Mouse (Mus musculus): ENCODE data around the gene Ate1. TPM values are rescaled to one million over a fixed set of nuclear protein-coding genes. Genes with fewer than 3 reads are reported as not detected.
"Not testable (repeated sequence)": the region's sequence is repeated elsewhere in the genome, so short reads cannot be mapped to it uniquely, and the experiment has no call there.

Gene Ate1
- total and polyA plus RNA-seq, 2 experiments from 2014 or later: 50.8 to 97.7 TPM

GRCm38 (mm10) chr7:130503006-130503405 lies 17.2 kb downstream of the Ate1 start:
- Histone ChIP-seq H3K27ac (ENCODE audit: low read depth, low read length) (no peak overlapping the region), H3K36me3 (ENCODE audit: insufficient read depth) (peaks cover 47% of the 10 kb centered on the region), H3K9me3 (ENCODE audit: low read length) (no peaks in the 10 kb centered on the region), H3K4me3 (ENCODE audit: low read depth, low read length) (no peak overlapping the region), H3K27me3 (ENCODE audit: insufficient read depth, low read length) (no peaks in the 10 kb centered on the region), H3K9ac (no peak overlapping the region), H3K4me1 (ENCODE audit: insufficient read depth) (no peaks in the 10 kb centered on the region), H3K4me2 (ENCODE audit: low read depth) (no peak overlapping the region)
- no peak for DNase-seq
- no peak for TF ChIP-seq CTCF (IDR thresholded peaks at IDR 0.05; ENCODE audit: low read depth)
- 91% methylated on average over 5 of the region's 5 CpGs for WGBS
- ATAC-seq: no peak

DNA sequence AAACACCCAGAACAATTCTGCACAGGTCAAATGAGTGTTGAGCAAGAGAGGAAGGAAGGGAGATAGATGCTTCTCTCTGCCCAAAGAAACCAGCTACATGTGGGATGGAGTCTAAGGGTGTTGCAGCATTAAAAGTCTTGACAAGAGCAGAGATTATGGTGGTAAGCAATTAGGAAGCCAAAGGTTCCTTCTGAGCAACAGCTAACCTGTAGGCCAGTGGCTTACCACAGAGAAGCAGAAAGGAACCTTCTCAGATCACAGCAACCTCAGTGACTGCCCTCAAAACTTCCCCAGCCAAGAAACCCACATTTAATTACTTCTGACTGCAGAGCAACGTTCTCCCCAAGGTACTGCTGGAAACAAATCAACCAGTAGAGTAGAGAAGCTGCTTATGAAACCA lies 18.7 kb downstream of the Ate1 start:
- DNase-seq (no peak), ATAC-seq (no peak)
- H3K27me3 ChIP-seq (ENCODE audit: insufficient read depth, low read length): no peaks in the 10 kb centered on the region
- no peaks in the 10 kb centered on the region for H3K9me3 ChIP-seq (ENCODE audit: low read length)
- no peaks in the 10 kb centered on the region for H3K4me1 ChIP-seq (ENCODE audit: insufficient read depth)
- H3K36me3 ChIP-seq (ENCODE audit: insufficient read depth): peaks cover 35% of the 10 kb centered on the region
- WGBS: 70% methylated on average over 1 of the region's 1 CpGs
- H3K4me3 ChIP-seq (ENCODE audit: low read depth, low read length): no peak overlapping the region
- TF ChIP-seq CTCF (IDR thresholded peaks at IDR 0.05; ENCODE audit: low read depth): no peak
- no peak overlapping the region for H3K9ac ChIP-seq
- no peak overlapping the region for H3K4me2 ChIP-seq (ENCODE audit: low read depth)
- H3K27ac ChIP-seq (ENCODE audit: low read depth, low read length): no peak overlapping the region

DNA sequence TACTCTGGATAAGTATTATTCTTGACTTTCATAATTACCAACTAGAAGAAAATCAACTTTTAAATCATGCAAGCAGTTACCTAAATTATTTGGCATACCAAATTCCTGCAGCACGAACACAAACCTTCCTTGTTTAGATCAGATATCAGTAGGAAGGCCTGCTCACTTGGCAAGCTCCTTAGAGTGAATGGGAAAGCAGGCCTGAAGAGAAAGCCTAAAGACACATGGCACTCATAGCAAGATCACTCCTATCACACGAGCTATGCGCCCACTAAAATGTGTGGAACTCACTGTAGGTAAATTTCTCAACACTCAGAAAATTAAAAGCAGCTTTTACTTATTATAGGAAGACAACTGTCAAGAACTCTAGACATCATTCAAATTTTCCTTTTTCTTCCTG lies 26.8 kb downstream of the Ate1 start:
- peaks cover 6% of the 10 kb centered on the region; the same call in 1 of the 2 replicates for H3K4me1 ChIP-seq (ENCODE audit: insufficient read depth)
- ATAC-seq (no peak), DNase-seq (no peak)
- H3K9ac ChIP-seq: no peak overlapping the region
- no peaks in the 10 kb centered on the region for H3K36me3 ChIP-seq (ENCODE audit: insufficient read depth)
- H3K4me3 ChIP-seq (ENCODE audit: low read depth, low read length): no peak overlapping the region
- H3K9me3 ChIP-seq (ENCODE audit: low read length): no peaks in the 10 kb centered on the region
- 47% methylated on average over 3 of the region's 3 CpGs for WGBS
- no peak overlapping the region for H3K4me2 ChIP-seq (ENCODE audit: low read depth)
- no peak for TF ChIP-seq CTCF (IDR thresholded peaks at IDR 0.05; ENCODE audit: low read depth)
- no peak overlapping the region for H3K27ac ChIP-seq (ENCODE audit: low read depth, low read length)
- no peaks in the 10 kb centered on the region for H3K27me3 ChIP-seq (ENCODE audit: insufficient read depth, low read length)

DNA sequence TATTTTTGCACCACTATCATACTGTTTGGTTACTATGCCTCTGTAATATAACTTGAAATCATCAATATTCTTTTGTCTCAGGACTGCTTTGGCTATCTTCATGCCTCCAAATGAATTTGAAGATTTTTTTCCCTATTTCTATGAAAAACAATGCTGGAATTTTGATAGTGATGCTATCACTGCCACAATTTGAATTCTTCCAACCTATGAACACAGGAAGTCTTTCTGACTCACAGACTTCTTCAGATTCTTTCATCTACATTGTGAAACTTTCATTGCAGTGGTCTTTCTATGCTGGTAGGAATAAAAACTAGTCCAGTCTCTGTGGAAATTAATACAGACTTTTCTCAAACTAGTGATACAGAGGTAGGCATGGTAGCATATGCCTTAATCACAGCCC lies 28.1 kb downstream of the Ate1 start:
- Histone ChIP-seq H3K9ac (no peak overlapping the region), H3K9me3 (ENCODE audit: low read length) (no peaks in the 10 kb centered on the region), H3K4me1 (ENCODE audit: insufficient read depth) (peaks cover 6% of the 10 kb centered on the region; the same call in 1 of the 2 replicates), H3K4me2 (ENCODE audit: low read depth) (no peak overlapping the region), H3K27ac (ENCODE audit: low read depth, low read length) (no peak overlapping the region), H3K27me3 (ENCODE audit: insufficient read depth, low read length) (no peaks in the 10 kb centered on the region), H3K4me3 (ENCODE audit: low read depth, low read length) (no peak overlapping the region), H3K36me3 (ENCODE audit: insufficient read depth) (peaks cover 3% of the 10 kb centered on the region; the same call in 1 of the 2 replicates)
- no peak for TF ChIP-seq CTCF (IDR thresholded peaks at IDR 0.05; ENCODE audit: low read depth)
- DNase-seq (no peak), ATAC-seq (no peak)

GRCm38 (mm10) chr7:130479003-130479402 lies 41.2 kb downstream of the Ate1 start:
- not testable (repeated sequence) for H3K27me3 ChIP-seq (ENCODE audit: insufficient read depth, low read length); DNase-seq; H3K27ac ChIP-seq (ENCODE audit: low read depth, low read length); ATAC-seq; H3K4me1 ChIP-seq (ENCODE audit: insufficient read depth); H3K4me2 ChIP-seq (ENCODE audit: low read depth); H3K9me3 ChIP-seq (ENCODE audit: low read length); H3K4me3 ChIP-seq (ENCODE audit: low read depth, low read length); H3K9ac ChIP-seq
- TF ChIP-seq CTCF (IDR thresholded peaks at IDR 0.05; ENCODE audit: low read depth): peak; percentile 24; the same call in 1 of the 2 replicates
- 94% methylated on average over 3 of the region's 3 CpGs for WGBS
- peaks cover 12% of the 10 kb centered on the region for H3K36me3 ChIP-seq (ENCODE audit: insufficient read depth)

GRCm38 (mm10) chr7:130475970-130476369 lies 44.2 kb downstream of the Ate1 start:
- H3K27me3 ChIP-seq (ENCODE audit: insufficient read depth, low read length): no peaks in the 10 kb centered on the region
- H3K36me3 ChIP-seq (ENCODE audit: insufficient read depth): peaks cover 10% of the 10 kb centered on the region
- H3K27ac ChIP-seq (ENCODE audit: low read depth, low read length): no peak overlapping the region
- H3K4me3 ChIP-seq (ENCODE audit: low read depth, low read length): no peak overlapping the region
- no peak overlapping the region for H3K9ac ChIP-seq
- 31% methylated on average over 2 of the region's 2 CpGs for WGBS
- H3K9me3 ChIP-seq (ENCODE audit: low read length): no peaks in the 10 kb centered on the region
- 0 out of 2 replicates have a peak, but pooled peaks cover 3% of the 10 kb centered on the region for H3K4me1 ChIP-seq (ENCODE audit: insufficient read depth)
- TF ChIP-seq CTCF (IDR thresholded peaks at IDR 0.05; ENCODE audit: low read depth): peak; percentile 99
- H3K4me2 ChIP-seq (ENCODE audit: low read depth): no peak overlapping the region
- peak; percentile 92 for ATAC-seq
- DNase-seq: peak; percentile 84

GRCm38 (mm10) chr7:130473881-130474280 lies 46.3 kb downstream of the Ate1 start:
- H3K27ac ChIP-seq (ENCODE audit: low read depth, low read length): no peak overlapping the region
- WGBS: 61% methylated on average over 3 of the region's 3 CpGs

More at GRCm38 (mm10) chr7:130473881-130474280, 46.3 kb downstream of the Ate1 start:
- Histone ChIP-seq H3K9me3 (ENCODE audit: low read length) (no peaks in the 10 kb centered on the region), H3K36me3 (ENCODE audit: insufficient read depth) (peaks cover 4% of the 10 kb centered on the region; the same call in 1 of the 2 replicates), H3K27me3 (ENCODE audit: insufficient read depth, low read length) (no peaks in the 10 kb centered on the region), H3K4me1 (ENCODE audit: insufficient read depth) (0 out of 2 replicates have a peak, but pooled peaks cover 3% of the 10 kb centered on the region), H3K4me3 (ENCODE audit: low read depth, low read length) (no peak overlapping the region), H3K9ac (no peak overlapping the region), H3K4me2 (ENCODE audit: low read depth) (no peak overlapping the region)
- TF ChIP-seq CTCF (IDR thresholded peaks at IDR 0.05; ENCODE audit: low read depth): no peak
- DNase-seq (no peak), ATAC-seq (no peak)
